Mouse (Mus musculus) testis, postnatal 10 days (tissue): ENCODE data around the gene Lin37.

Experiments used
- DNase-seq: peaks from one replicate; pipeline ENCODE4 v3.0.0; 2021; ENCODE audit warnings: low spot score

Gene Lin37

DNA sequence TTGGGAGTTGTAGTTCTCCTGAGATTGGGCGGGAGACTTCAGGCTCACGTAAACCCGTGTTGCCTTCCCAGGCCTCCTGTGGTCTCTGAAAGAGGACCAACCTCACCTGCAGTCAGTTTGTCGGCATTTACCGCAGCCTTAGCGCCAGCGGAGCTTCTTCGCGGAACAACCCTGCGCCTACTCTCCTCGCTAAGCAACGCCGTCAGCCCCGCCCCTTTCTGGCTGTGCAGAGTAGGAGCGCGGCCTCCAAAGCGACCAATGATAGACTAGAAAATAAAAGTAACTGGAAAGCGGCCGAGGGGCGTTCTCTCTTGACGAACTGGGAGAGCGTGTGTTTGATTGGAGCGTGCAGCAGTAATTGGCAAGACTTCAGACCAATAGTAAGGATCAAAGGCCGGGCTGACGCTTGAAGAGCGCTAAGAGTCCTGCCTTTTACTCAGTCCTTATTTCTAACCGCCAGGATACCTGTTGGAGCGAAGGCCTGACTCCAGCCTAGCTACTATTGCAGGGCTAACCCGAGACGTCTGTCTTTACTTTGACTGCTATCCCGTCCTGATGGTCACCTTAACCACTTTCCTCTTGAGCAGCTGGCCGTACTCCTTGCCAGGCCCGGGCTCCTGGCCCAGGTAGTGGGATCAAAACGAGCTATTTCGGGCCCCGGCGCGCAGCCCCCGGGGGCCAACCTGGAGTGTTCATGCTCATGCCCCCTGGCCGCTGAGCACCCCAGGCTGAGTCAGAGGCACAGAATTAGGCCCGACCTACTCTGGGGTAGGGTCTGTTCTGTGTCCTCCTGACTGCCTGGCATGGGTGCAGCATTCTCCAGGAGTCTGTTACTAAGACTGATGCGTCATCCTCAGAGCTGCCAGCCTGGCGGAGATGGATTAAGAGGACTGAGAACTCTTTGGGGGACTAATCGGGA is 7.3 kb downstream of the Lin37 start, which contains the start of the genes Hspb6 and Proser3:
Gene Hspb6 (plus strand): TSS at position 77 of the 919 bp plus-strand sequence.
Gene Proser3 (minus strand): TSS at position 198 of the 919 bp plus-strand sequence.
- DNase-seq: peak; percentile 98

DNA sequence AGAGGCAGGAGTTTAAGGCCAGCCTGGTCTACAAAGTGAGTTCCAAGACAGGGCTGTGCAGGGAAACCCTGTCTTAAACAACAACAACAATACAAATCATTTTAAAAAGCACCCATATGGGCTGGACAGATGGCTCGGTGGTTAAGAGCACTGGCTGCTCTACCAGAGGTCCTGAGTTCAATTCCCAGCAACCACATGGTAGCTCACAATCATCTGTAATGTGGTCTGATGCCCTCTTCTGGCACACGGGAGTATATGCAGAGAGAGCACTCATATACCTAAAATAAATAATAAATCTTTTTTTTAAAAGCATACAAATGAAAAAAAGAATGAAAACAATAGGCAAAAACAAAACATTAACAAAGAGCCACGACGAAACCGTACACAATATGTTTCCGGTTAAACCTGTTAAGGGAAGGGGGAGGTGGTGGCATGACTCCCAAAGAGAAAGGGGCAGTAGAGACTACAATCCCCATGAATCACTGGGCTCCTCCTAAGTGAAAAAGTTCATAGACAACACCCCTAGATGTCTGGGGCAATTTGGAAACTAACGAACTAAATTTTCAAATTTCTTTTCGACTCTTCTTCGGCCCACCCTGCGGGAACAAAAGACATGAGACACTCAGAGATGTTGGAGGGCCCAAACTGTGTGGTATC is 8.1 kb downstream of the Lin37 start:
- DNase-seq: no peak

DNA sequence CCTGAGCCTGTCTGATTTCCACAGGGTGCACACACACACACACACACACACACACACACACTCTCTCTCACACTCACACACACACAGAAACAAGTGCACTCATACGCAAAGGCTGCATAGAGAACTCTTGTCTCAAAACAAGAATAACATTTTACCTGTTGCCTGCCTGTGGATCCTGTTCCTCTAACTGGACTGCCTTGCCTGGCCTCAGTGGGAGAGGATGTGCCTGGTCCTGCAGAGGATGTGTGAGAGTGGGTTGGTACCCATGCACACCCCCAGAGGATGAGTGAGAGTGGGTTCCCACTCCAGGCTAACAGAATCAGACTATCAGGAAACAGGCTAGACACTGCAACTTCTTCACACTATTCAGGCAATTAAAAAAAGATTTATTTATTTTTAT is 9.0 kb downstream of the Lin37 start:
- no peak for DNase-seq

DNA sequence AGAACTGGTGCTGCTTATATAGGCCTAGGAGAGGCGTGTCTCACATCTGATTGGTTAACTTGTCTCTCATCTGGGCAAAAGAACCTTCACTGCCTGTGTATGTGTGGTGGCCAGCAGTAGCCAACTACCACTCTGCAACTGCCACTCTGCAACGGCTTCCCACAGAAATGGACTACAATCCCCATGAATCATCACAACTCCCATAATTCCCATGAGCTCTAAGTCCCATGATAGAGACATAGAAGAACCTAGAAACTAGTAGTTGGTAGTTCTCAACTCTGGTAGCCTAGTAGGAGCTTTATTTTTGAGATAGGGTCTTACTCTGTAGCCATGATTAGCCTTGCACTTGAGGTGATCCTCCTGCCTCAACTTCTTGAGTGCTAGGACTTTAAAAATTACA is 9.8 kb downstream of the Lin37 start:
- no peak for DNase-seq

DNA sequence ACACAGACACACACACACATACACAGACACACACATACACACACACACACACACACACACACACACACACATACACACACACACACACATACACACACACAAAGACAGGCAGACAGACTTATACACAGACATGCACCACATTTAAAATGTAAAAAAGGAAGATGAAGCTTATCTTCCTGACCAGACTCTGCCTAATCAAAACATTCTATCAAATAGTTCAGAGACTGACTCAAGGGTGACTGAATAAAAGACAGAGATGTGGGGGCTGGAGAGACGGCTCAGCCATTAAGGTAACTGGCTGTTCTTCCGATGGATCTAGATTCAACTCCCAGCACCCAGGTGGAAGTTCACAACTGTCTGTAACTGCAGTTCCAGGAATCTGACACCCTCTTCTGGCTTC is 15.3 kb downstream of the Lin37 start:
- no peak for DNase-seq

DNA sequence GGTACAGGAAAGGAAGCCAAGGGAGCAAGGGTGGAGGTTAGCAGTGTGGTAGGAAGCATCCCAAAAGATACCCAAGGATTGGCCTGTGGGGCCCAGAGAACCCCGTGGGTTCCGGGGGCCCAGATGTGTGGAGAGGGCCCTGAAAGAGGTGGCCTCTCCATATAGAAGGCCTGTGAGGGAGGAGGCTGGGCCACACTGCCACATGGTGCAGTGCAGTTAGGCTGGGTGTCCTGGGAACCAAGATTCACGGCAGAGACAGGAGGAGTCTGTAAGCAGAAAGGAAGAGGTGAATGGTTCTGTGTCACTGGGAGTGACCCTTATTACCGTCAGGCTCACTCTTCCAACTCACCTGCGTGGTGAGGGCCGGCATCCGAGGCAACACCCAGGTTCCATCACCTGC is 19.1 kb downstream of the Lin37 start:
- DNase-seq: peak; percentile 34

DNA sequence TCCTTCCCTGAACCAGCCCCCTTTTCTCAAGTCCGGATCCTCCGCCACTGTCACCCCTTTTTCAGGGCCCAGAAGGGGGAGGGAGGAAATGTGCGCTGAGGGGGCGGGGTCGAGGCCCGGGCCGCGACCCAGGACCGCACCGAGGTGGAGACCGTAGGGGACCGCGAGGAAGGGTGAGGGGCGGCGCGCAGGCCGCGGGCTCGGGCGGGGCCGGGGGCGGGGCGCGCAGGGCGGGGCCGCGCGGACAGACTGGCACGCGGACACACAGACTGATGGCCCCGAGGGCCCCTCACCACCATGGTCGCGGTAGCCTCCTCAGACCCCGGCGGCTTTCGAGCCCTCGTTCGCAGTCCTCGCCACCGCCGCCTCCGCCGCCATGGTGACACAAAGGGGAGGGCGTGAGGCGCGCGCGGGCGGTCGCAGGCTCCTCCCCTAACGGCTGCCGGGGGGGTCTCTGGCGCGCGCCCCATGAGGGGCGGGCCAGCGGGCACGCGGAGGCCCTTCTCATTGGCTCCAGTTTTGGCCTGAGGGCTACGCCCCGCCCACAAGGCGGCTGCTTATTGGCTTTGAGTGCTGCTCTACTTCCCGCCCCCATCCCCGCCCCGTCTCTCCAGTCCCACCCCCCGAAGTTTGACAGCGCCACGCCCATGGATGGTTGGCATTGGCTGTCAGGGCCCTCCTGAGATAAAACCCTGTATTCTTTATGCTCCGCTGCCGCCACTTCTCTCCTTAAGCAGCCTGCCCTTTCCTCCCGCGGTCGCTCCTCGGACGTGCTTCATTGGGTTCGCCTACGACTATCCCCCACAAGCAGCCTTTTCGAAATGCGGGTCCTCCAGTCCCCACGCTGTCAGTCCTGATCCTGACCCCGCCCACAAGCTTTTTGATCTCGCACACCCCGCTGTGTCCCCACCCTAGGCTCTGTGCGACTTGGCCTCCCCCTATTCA is 24.7 kb downstream of the Lin37 start, which contains the start of gene Arhgap33:
Gene Arhgap33 (minus strand): TSS at position 428 of the 945 bp plus-strand sequence.
- peak; percentile 97 for DNase-seq

DNA sequence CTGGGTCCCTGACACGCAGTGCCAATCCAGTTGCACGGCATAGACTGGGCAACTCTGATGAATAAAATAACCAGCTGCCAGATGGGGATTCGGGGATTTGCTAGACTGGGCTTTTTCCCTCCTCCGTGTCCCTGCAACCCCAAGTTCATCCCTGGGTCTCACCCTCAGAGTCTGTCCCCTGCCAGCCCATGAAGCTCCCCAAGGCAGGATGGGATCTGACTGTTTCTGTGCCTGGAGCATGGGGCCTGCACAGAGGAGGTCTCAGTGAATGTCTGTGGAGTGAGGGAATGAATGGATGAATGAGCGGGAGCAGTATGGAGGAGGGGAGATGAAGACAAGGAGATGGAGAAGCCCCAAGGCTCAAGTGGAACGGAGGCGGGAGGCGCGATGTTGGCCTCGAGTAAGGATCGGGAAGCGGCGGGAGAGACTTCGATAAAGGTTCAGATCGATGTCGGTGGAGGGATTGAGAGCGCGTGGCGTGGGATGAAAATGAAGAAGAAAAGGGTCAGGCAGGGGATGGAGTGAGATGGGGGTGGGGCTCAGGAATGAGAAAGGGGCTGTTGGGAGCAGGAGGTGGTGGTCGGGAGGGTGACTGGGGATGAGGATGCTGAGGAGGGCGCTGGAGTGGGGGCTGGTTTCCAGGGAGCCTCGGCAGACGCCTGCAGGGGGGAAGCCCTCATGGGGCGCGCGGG is 25.6 kb downstream of the Lin37 start:
- DNase-seq: peak; percentile 37

DNA sequence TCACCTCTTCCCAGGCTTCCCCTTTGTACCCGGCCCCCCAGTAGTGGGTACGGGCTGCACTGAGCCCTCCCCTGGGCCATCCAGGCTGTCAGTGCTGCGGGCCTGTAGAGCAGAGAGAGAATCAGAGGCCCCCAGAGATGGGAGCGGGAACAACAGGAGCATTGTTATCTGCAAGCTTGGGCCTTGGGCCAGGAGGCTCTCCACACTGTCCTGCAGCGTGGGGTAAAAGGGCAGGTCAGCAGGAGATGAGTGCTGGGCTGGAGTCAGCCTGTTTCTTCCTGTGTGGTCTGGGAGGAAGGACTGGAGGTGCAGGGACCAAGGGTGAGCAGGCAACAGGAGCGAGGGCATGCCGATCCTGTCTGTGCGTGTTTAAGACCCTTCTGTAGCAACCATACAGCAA is 26.7 kb downstream of the Lin37 start:
- peak; percentile 88 for DNase-seq

DNA sequence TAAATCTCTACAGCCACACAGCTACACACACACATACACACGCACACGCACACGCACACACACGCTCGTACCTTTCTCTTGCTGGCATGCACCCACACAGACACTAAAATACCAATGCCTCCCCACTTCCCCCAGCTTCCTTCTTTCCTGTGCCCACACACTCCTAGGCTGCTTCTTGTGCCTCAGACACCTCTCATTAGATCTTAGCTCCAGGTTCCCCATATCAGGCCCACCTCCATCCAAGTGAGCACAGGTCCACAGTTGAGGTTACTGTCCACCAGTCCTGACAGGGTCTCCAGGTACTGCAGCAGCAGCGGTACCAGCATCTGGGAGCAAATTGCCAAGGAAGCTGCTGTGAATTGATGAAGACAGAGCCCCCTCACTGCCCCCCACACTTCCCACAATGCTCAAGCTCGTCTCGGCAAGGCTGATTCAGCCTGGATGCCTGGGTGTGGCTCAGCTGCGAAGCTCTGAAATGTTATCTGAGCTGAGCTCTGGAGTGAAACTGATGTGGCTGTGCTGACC is 28.3 kb downstream of the Lin37 start:
- DNase-seq: peak; percentile 34

DNA sequence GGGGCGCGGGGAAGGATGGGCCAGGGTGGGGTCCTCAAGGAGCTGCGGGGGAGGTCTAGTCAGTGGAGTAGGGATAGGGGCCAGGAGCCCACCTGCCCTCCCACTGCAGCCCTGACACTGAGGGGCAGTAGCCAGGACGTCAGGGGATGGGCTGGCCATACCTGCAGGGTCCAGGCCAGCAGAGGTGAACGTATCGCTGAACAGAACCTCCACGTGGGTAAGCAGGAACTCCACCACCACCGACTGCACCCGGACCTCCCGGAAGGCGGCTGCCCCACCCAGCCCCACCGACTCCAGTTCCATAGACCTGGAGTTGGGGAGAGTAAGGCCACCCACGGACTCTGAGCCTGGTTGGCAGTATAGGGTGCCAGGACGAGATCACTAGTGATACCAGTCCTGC is 32.7 kb downstream of the Lin37 start:
- DNase-seq: no peak

DNA sequence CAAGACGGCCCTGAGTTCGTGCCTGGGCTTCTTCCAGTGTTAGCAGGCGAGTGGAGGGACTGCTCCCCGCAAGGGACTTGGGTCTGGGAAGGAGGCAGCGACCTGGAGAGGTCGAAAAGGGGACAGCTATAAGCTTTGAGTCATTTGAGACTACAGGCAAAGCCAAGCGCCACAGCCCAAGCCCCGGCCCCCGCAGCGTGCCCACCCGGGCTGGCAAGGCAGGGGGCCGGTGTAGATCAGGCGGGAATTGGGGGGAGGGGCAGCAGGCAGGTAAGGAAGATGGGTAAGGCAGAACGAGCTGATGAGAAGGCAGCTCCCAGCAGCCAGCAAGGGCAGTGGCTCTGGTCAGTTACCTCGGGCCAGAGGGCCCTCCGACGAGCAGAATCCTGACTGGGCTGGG is 33.2 kb downstream of the Lin37 start:
- DNase-seq: peak; percentile 53

DNA sequence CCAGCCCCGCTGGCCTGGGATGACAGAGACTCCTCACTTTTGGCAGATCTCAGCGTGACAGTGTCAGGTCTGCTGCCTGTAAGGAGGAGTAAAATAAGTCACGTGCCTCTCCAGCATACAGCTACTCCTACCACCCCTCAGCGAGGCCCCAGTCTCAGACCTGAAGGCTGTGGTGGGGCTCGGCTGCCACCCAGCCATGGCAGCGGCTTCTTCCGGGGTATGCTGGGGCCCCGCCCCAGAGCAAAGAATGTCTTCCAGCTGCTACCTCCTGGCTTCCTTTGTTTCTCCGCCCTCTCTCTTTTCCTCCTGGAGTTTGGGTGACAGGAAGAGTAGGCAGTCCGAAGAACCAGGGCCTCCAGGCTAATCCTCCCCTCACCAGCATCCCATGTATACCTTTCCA is 33.7 kb downstream of the Lin37 start:
- no peak for DNase-seq

DNA sequence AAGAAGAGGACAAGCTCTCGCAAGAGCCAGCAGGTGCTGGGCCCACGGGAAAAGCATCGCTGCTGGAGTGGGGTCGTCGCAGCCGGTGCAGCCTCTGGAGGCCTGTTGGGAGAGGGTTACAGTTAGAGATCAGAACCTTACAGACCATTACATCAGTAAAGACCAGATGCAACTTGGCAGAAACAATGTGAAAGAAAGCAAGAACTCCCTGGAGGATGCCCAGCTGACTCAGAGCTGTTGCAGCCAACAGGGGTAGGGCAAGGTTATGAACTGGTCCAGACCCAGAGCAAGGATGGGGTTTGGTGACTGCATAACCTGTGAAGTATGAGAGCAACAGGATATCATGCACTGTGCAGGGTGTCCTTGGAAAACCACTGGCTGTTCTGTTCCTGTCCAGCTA is 35.2 kb downstream of the Lin37 start:
- DNase-seq: no peak

DNA sequence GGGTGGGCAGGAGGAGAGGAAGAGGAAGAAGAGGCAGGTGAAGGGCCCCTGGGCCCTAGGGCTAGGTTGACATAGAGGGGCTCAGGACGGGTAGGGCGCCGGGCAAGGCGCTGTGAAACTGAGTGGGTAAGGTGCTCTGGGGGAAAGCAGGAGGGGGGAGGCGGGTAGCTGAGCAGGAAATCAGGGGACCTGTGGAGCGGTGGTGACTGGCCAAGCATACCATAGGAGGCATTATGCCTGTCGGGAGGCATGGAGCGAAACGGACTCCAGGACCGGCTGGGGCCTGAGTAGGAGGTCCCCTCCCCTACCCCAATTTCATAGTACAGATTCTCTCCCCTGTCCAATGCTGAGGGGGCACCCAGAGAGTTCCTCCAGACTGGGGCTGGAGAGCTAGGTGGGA is 36.8 kb downstream of the Lin37 start:
- DNase-seq: peak; percentile 41

DNA sequence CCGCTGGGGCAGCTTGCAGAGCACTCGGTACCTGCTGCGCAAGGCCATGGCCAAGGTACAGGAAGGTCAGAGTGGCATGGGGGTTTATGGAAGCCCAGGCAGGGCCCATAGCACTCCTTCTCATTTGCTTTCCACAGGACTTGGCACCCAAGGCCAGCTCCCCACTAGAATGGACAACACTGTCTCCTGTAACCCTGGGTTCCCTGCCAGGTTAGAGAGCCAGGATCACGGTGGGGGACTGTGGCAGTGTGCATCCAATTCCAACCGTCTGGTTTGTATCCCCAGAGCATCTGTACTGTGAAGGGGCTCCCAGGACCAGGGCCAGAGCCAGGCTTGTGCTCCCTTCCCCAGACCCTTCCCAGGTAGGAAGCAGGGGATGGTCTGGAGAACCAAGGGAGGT is 38.8 kb downstream of the Lin37 start:
- DNase-seq: peak; percentile 42

DNA sequence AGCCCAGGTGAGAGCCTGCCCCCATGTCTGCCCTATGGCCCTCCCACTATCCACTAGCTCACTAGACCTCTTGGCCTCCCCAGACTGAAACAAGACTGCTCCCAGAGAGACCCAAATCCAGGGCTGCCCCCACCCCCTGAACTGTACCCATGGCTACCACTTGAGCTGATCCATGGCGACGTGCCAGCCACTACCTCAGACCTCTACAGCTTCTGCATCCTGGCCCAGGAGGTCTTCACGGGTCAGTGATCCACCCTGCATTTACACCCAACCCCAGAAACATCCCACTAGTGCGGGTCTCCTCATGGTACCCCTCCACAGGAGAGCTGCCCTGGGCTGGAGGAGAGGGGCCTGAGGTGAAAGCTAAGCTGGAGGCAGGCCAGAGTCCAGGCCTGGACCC is 39.2 kb downstream of the Lin37 start:
- peak; percentile 63 for DNase-seq

DNA sequence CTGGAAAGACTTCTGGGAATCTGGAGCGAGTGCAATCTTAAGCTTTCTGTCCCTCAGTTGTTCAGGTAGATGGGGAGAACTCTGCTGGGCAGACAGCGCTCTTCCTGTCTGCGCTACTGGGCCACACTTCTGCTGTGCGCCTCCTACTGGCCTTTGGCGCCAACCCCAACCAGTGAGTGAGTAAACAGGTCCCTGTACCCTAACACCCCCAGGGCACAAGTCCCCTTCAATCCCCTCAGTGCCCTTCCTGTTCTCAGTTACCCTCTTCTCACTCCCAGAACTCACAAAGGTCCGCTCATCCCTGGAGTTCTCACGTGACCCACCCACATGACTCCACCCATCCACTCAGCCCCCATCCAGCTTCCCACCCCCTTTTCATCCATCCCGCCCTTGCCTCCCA is 41.3 kb downstream of the Lin37 start:
- no peak for DNase-seq

DNA sequence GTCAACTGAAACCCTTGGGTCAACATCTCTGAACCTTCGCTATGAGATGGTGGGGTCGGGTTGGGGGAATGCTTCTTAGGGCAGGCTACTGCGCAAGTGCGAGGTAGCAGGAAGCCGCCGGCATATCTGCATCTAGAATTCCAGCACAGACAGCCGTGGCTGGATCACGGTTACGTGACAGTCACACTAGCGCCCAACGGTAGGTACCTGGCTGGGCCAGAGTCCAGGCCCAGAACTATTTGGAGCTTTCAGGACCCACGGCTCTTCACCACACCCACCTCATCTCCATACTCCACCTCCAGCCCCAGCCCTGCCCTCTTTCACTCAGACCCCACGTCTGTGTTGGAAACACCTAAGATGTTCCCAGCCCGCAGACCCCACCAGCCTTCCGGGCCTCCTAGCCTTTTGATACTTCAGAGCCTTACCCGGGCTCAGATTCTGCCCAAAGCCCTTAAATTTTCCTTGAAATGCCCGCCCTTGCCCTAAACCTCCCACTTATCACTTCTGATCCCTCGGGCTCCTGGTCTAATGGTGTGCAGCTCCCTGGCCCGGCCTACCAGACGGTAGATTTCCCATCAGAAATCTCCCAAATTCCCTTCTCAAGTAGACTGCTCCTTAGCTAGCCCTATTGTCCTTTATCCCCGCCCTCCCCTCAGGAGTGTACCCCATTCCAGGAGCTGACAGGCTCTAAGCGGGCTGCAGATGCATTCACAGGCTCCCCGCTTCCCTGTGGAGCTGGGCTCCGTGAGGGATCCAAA is 44.5 kb downstream of the Lin37 start:
- DNase-seq: no peak

DNA sequence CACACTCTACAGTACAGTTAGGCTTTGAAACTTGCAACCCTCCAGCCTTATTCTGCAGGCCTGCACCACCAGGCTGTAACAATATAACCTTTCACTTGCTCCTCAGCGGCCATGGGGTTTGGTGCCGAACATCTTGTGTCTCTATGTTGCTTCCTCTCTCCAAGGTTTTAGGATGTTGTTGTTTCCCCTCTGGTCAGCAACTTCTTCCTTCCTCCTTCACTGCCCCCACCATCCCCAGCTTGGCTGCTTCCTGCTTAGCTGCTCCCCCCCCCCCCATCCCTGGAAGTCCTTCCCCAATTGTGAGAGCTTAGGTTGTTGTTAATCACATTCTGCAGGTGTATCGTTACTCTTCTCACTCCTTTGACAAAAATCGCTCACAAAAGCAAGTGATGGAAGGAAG is 51.6 kb downstream of the Lin37 start:
- no peak for DNase-seq
